Mouse (Mus musculus): Measurements from ENCODE around the gene Atp5g2.
"Not testable (repeated sequence)": the region's sequence is repeated elsewhere in the genome, so short reads cannot be mapped to it uniquely, and the experiment has no call there.

DNA sequence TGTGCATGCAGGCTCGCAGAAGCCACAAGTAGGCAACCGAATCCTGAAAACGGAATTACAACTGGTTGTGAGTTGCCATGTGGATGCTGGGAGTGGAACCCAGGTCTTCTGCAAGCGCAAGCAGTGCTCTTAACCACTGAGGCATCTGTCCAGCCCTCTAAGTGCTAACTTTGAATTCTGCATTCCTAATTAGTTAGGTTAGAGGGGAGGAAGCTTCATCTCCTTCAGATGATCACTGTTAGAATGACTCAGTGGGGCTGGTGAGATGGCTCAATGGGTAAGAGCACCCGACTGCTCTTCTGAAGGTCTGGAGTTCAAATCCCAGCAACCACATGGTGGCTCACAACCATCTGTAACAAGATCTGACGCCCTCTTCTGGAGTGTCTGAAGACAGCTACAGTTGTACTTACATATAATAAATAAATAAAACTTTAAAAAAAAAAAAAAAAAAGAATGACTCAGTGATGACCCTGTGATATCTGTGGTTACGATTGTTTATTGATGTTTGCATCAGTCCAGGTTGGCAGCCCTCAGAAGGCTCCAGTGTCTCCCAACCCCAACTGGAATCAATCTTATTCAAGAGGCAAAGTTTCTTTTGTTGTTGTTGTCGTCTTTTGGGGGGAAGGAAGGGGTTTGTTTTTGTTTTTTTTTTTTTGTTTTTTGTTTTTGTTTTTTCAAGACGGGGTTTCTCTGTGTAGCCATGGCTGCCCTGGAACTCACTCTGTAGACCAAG is 20.1 kb downstream of the Atp5g2 start:
- TF ChIP-seq POLR2A (IDR thresholded peaks at IDR 0.05; ENCODE audit: borderline replicate concordance, low read depth, low read length); CTCF (IDR thresholded peaks at IDR 0.05; ENCODE audit: low read depth, low read length): not testable (repeated sequence)
